Mouse (Mus musculus): Measurements from ENCODE around the gene Sprr2e. TPM values are rescaled to one million over a fixed set of nuclear protein-coding genes. Genes with fewer than 3 reads are reported as not detected.

The Sprr2e gene
- not detected for total RNA-seq (2023)

DNA sequence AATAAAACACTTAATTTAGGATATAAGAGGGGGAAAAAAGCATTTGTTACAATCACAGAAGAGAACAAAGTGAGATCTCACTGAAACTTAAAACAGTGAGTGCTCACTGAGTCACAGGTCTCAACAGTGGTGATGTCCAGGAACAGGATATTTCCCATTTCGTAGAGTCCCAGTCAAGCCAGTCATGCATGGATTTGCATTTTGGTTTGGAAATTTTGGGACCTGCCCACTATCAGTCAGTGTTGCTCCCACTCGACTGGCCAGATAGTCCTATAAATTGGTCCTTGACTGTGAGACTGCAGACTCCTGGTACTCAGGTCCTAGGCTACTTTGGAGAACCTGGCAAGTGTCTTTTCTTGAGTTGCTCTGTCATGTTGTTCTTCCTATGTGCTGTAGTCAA, at the start of gene Sprr2e:
Gene Sprr2e, plus strand, starts transcription at position 301 of the 400 bp plus-strand sequence.

DNA sequence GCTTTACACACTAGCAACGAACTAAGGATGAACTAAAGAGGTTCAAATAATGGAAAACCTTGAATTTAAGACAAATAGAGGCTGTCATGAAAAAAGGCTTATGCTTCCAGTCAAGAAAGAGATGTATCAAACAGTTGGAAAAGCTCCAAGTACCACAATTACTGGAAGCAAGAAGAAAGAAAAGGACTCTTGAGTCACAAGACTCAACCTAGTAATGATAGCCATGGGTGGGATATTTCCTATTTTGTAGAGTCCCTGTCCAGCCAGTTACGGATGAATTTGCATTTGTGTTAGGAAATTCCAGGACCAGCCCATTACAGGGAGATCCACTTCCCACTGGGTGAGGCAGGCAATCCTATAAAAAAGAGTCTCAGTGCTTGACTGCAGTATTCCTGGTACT, 35.6 kb upstream of the Sprr2e start, which contains the start of gene Sprr2b:
Gene Sprr2b, plus strand, starts transcription at position 301 of the 400 bp plus-strand sequence.

DNA sequence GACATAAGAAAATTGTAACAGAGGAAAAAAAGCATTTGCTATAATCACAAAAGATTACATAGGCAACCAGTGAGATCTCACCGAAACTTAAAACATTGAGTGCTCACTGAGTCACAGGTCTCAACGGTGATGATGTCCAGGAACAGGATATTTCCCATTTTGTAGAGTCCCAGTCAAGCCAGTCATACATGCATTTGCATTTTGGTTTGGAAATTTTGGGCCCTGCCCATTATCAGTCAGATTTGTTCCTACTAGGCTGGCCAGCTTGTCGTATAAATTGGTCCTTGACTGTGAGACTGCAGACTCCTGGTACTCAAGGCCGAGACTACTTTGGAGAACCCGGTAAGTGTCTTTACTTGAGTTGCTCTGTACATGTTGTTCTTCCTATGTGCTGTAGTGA, 13.1 kb upstream of the Sprr2e start, which contains the start of gene Sprr2d:
Gene Sprr2d, plus strand, starts transcription at position 301 of the 400 bp plus-strand sequence.

DNA sequence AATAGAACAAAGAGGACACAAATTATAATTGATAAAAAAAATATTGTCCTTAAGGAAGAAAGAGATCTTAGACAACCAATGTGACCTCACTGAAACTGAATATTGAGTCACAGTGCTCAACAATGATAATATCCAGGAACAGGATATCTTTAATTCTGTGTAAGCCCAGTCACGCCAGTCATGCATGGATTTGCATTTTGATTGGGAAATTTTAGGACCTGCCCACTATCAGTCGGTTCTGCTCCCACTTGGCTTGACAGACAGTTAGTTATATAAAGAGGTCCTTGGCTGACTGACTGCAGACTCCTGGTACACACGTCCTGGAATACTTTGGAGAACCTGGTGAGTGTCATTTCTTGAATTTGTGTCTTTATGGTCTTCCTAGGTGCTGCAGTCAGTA, 12.9 kb downstream of the Sprr2e start, which contains the start of gene Sprr2f:
Gene Sprr2f, plus strand, starts transcription at position 301 of the 400 bp plus-strand sequence.

DNA sequence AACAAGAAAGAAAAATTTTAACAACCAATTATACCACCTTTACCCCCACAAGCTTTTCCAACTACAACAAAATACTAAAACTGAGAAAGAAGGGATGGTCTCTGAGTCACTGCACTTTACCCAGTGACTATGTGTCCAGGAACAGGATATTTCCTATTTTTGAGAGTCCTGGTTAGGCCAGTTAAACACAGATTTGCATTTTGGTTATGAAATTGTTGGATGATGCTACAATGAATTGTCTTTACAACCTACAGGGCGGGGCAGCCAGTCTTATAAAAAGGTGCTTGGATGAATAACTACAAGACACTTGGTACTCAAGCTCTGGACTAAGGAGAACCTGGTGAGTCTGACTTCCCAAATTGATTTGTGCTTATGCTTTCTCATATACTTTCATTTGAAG, 33.4 kb downstream of the Sprr2e start, which contains the start of gene Sprr2h:
Gene Sprr2h, plus strand, starts transcription at position 301 of the 400 bp plus-strand sequence.

Other genes starting within 250 kb of the Sprr2e start
- not detected for gene Prr9, start 228.2 kb upstream of the Sprr2e start, total RNA-seq (2023)
- gene Lelp1, start 209.4 kb upstream of the Sprr2e start, total RNA-seq (2023), result not detected
- not detected for gene Sprr2a1, start 136.3 kb upstream of the Sprr2e start, total RNA-seq (2023)
- not detected for gene Sprr2a2, start 136.2 kb upstream of the Sprr2e start, total RNA-seq (2023)
- gene Sprr2a3, start 66.7 kb upstream of the Sprr2e start, total RNA-seq (2023), result not detected
- not detected for gene Sprr2b, start 35.5 kb upstream of the Sprr2e start, total RNA-seq (2023)
- not detected for gene Sprr2d, start 13.0 kb upstream of the Sprr2e start, total RNA-seq (2023)
- not detected for gene Sprr2f, start 13.0 kb downstream of the Sprr2e start, total RNA-seq (2023)
- gene Sprr2h, start 33.5 kb downstream of the Sprr2e start, total RNA-seq (2023), result not detected
- not detected for gene Sprr2i, start 55.8 kb downstream of the Sprr2e start, total RNA-seq (2023)
- gene Sprr2j-ps, start 65.9 kb downstream of the Sprr2e start, total RNA-seq (2023), result not detected
- 1 to 10 TPM; 1.6 to 2.5 TPM for gene Gm9774, start 77.3 kb downstream of the Sprr2e start, total RNA-seq (2023)
- gene Sprr2k, start 80.4 kb downstream of the Sprr2e start, total RNA-seq (2023), result not detected
- not detected for gene Sprr1b, start 86.6 kb downstream of the Sprr2e start, total RNA-seq (2023)
- not detected for gene Sprr3, start 106.6 kb downstream of the Sprr2e start, total RNA-seq (2023)
- gene Sprr1a, start 133.8 kb downstream of the Sprr2e start, total RNA-seq (2023), result not detected
- not detected for gene Sprr4, start 148.3 kb downstream of the Sprr2e start, total RNA-seq (2023)
- not detected for gene 2310046K23Rik, start 182.4 kb downstream of the Sprr2e start, total RNA-seq (2023)
- not detected for gene Ivl, start 221.6 kb downstream of the Sprr2e start, total RNA-seq (2023)
- gene Smcp, start 236.9 kb downstream of the Sprr2e start, total RNA-seq (2023), result not detected